ENCODE assay signal across 22 mouse cellular contexts in genomic region chr16:8993521-8994250, GRCm38 (mm10).
DNase-seq lines count a peak whose midpoint lies in the region; ATAC-seq lines count a peak whose summit lies in the region.
"Had no signal": no experiment of that assay in that cellular context is flagged by ENCODE, and none has a peak within 500 bp of the region (broad histone marks: within the 10 kb centered on the region; RNA-seq: fewer than 3 reads in every experiment).

No protein-coding gene starts in this region.

- no peaks in the 10 kb centered on the region for H3K9me3 ChIP-seq in intestine, embryonic 16.5 days (ENCODE audit: control insufficient read depth, low read length)
- H3K9me3 ChIP-seq in midbrain, embryonic 11.5 days (ENCODE audit: control insufficient read depth, low read length): no peaks in the 10 kb centered on the region
- H3K9me3 ChIP-seq: embryonic facial prominence, embryonic 10.5 days; forebrain, embryonic 12.5 days; heart, embryonic 15.5 days; neural tube, embryonic 15.5 days had no signal

- H3K4me2 ChIP-seq in intestine, embryonic 16.5 days (ENCODE audit: low read depth, low read length): no peak overlapping the region
- no peak overlapping the region for H3K4me2 ChIP-seq in midbrain, embryonic 11.5 days
- H3K4me2 ChIP-seq: forebrain, embryonic 12.5 days; heart, embryonic 15.5 days; neural tube, embryonic 15.5 days had no signal

- no peaks in the 10 kb centered on the region for H3K4me1 ChIP-seq in intestine, embryonic 16.5 days (ENCODE audit: control insufficient read depth, insufficient read depth, low read length)
- no peaks in the 10 kb centered on the region for H3K4me1 ChIP-seq in midbrain, embryonic 11.5 days (ENCODE audit: control insufficient read depth, insufficient read depth, low read length)
- H3K4me1 ChIP-seq: embryonic facial prominence, embryonic 10.5 days; forebrain, embryonic 12.5 days; heart, embryonic 15.5 days had no signal

- H3K27ac ChIP-seq in intestine, embryonic 16.5 days (ENCODE audit: low read length): no peak overlapping the region
- no peak overlapping the region for H3K27ac ChIP-seq in midbrain, embryonic 11.5 days (ENCODE audit: low read depth, low read length)
- H3K27ac ChIP-seq: embryonic facial prominence, embryonic 10.5 days; forebrain, embryonic 12.5 days; heart, embryonic 15.5 days; neural tube, embryonic 15.5 days had no signal

- H3K4me3 ChIP-seq in intestine, embryonic 16.5 days (ENCODE audit: low read length): no peak overlapping the region
- no peak overlapping the region for H3K4me3 ChIP-seq in midbrain, embryonic 11.5 days (ENCODE audit: low read depth, low read length)
- H3K4me3 ChIP-seq: embryonic facial prominence, embryonic 10.5 days; forebrain, embryonic 12.5 days; heart, embryonic 15.5 days; neural tube, embryonic 15.5 days had no signal

- DNase-seq in frontal cortex, postnatal 25 days (ENCODE audit: low spot score in 2 of 2): no peak
- DNase-seq in brain, adult 2 months (ENCODE audit: low read depth, low spot score): peak; percentile 93
- peak; percentile 59 for DNase-seq in layer of hippocampus, adult 9-10 months (ENCODE audit: low spot score)
- DNase-seq in left cerebral cortex, postnatal 14 days (ENCODE audit: low spot score in 2 of 2): peak; percentile 58 to 75
- DNase-seq in midbrain, embryonic 11.5 days (ENCODE audit: low spot score, missing footprints): no peak
- DNase-seq in adrenal gland, postnatal 36 days: no peak
- DNase-seq: adrenal gland, adult 8-10 months; cerebellum, postnatal 25 days; gastrocnemius, postnatal 25 days; liver, postnatal 0 days; lung, postnatal 10 days; midbrain, embryonic 14.5 days had no signal

- no peak overlapping the region for H3K9ac ChIP-seq in intestine, embryonic 16.5 days (ENCODE audit: low read depth, low read length)
- H3K9ac ChIP-seq in midbrain, embryonic 11.5 days (ENCODE audit: low read length): no peak overlapping the region
- H3K9ac ChIP-seq: forebrain, embryonic 12.5 days; heart, embryonic 15.5 days; liver, postnatal 0 days; neural tube, embryonic 15.5 days had no signal

- H3K27me3 ChIP-seq in intestine, embryonic 16.5 days (replicated peaks; ENCODE audit: control insufficient read depth, insufficient read depth, low read length): no peaks in the 10 kb centered on the region
- H3K27me3 ChIP-seq in midbrain, embryonic 11.5 days (ENCODE audit: control insufficient read depth, insufficient read depth, low read length): no peaks in the 10 kb centered on the region
- H3K27me3 ChIP-seq: forebrain, embryonic 12.5 days; heart, embryonic 15.5 days; neural tube, embryonic 15.5 days; Patski had no signal

- H3K36me3 ChIP-seq in intestine, embryonic 16.5 days (ENCODE audit: control insufficient read depth, insufficient read depth, low read length): no peaks in the 10 kb centered on the region
- no peaks in the 10 kb centered on the region for H3K36me3 ChIP-seq in midbrain, embryonic 11.5 days (ENCODE audit: control insufficient read depth, insufficient read depth, low read length)
- H3K36me3 ChIP-seq: embryonic facial prominence, embryonic 10.5 days; forebrain, embryonic 12.5 days; heart, embryonic 15.5 days; neural tube, embryonic 15.5 days had no signal

- ATAC-seq in frontal cortex, adult (ENCODE audit: low TSS enrichment): peak; percentile 90
- no peak for ATAC-seq in intestine, embryonic 16.5 days
- no peak for ATAC-seq in midbrain, embryonic 11.5 days (ENCODE audit: low FRiP score)
- ATAC-seq: CD4-positive, CD25-positive, alpha-beta regulatory T cell, adult 4 months; hindbrain, embryonic 16.5 days; intestine, postnatal 0 days; liver, postnatal 0 days; Patski had no signal

- WGBS in intestine, embryonic 16.5 days: 88% methylated on average over 7 of the region's 7 CpGs
- 93% methylated on average over 7 of the region's 7 CpGs for WGBS in midbrain, embryonic 11.5 days

- intact Hi-C loops in left cerebral cortex, postnatal 14 days (cut with DNase I): no loop called here

Comparison
In these comparisons a context has a peak if more than half of its experiments do, and no peak if none do; other contexts are left out.
1. DNase-seq: peak in brain, adult 2 months (single experiment), layer of hippocampus, adult 9-10 months (single experiment) and left cerebral cortex, postnatal 14 days (2 of 2); none in frontal cortex, postnatal 25 days (0 of 2), midbrain, embryonic 11.5 days (single experiment) and adrenal gland, postnatal 36 days (0 of 2).